Mouse (Mus musculus) heart, postnatal 0 days (tissue): ENCODE results near the gene Cc2d2b. TPM values are rescaled to one million over a fixed set of nuclear protein-coding genes. Genes with fewer than 3 reads are reported as not detected.
A peak's percentile ranks its signal among the peaks of the same experiment; 100 is the strongest.

Experiments
- ATAC-seq: fragments of 200-750 bp; cut with Nextera tagmentation; 2 replicates; pipeline ENCODE4 v1.8.0; 2017; ENCODE audit warnings: low read depth, moderate number of reproducible peaks, moderate library complexity; ENCODE audit not compliant: insufficient read depth
- DNase-seq: peaks from one replicate; pipeline ENCODE4 v3.0.0-alpha.2; 2016; ENCODE audit warnings: low spot score
- H3K27ac ChIP-seq: fragments of 300-500 bp; sonication (generic); 2 replicates; pipeline ENCODE4 v1.5.1; 2014; ENCODE audit warnings: low read depth, mild to moderate bottlenecking
- H3K27me3 ChIP-seq: fragments of 300-500 bp; sonication (generic); 2 replicates; pipeline ENCODE4 v1.6.1; 2014; ENCODE audit warnings: low read length, mixed read lengths; ENCODE audit not compliant: control insufficient read depth, insufficient read depth
- H3K36me3 ChIP-seq: fragments of 300-500 bp; sonication (generic); replicated peaks from 2 replicates; pipeline ENCODE4 v1.6.1; 2014; ENCODE audit warnings: low read length, mixed read lengths; ENCODE audit not compliant: control insufficient read depth, insufficient read depth
- H3K4me1 ChIP-seq: fragments of 300-500 bp; sonication (generic); 2 replicates; pipeline ENCODE4 v1.6.1; 2014; ENCODE audit warnings: antibody characterized with exemption; ENCODE audit not compliant: control insufficient read depth, insufficient read depth
- H3K4me2 ChIP-seq: fragments of 300-500 bp; sonication (generic); 2 replicates; pipeline ENCODE4 v1.6.1; 2014; ENCODE audit warnings: low read depth, mild to moderate bottlenecking, low read length, moderate library complexity
- H3K4me3 ChIP-seq: fragments of 300-500 bp; sonication (generic); 2 replicates; pipeline ENCODE4 v1.5.1; 2014; ENCODE audit warnings: low read depth, low read length
- H3K9ac ChIP-seq: fragments of 300-500 bp; sonication (generic); replicated peaks from 2 replicates; pipeline ENCODE4 v1.6.1; 2014; ENCODE audit warnings: low read depth, low read length, mixed read lengths
- H3K9me3 ChIP-seq: fragments of 300-500 bp; sonication (generic); replicated peaks from 2 replicates; pipeline ENCODE4 v1.6.1; 2016; ENCODE audit warnings: low read length; ENCODE audit not compliant: control insufficient read depth
- CTCF ChIP-seq: IDR thresholded peaks from 2 replicates; pipeline ENCODE4 v1.5.1; 2016; ENCODE audit warnings: antibody characterized with exemption, control low read depth, low read depth
- EP300 ChIP-seq: IDR thresholded peaks from 2 replicates; pipeline ENCODE4 v1.6.1; 2016; ENCODE audit warnings: antibody characterized with exemption, low read depth
- WGBS: fragments of 180-500 bp; shearing (Covaris S2); extraction: QIAGEN DNeasy Blood & Tissue Kit; methylation state at CpG from one replicate; pipeline ENCODE4 v1.1.7; 2014; 5-methylcytosine and 5-hydroxymethylcytosine counted together
- polyA plus RNA-seq: library from polyadenylated mRNA; unstranded; fragments of >200 nt; fragmentation: Nextera tagmentation; extraction: Ambion mirVana; gene quantifications from 2 replicates; pipeline ENCODE4 v1.2.1, GENCODE M21; 2015
- total RNA-seq: library from RNA; depleted of rRNA; stranded (reverse); fragments of >200 nt; gene quantifications from 2 replicates; pipeline ENCODE4 v1.2.3, GENCODE M21; 2014; ENCODE audit warnings: low replicate concordance; rRNA removed

Gene Cc2d2b
- total RNA-seq: not detected in 2 replicates
- 0.05 TPM in 1 of 2 replicates, not detected in the other for polyA plus RNA-seq

DNA sequence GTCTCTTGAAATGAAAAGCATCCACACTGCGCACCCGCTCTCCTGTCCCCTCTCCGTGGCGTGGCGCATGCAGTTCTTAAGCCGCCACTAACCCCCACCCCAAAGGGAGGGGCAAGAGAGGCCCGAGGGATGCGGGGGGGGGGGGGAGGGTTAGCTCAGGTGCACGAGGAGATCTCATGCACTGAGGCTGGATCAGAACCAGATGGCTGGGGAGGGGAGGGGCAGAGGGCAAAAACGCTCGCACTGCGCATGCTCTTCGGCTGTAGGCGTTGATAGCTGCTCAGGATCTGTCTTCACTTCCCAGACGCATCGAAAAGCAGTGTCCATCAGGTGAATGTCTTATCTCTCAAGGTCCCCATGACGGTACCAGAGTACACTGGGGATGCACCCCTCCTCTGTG, at the start of gene Cc2d2b:
Cc2d2b (plus strand) TSS at position 195 of the 400 bp plus-strand sequence.
- no peaks in the 10 kb centered on the region for H3K4me1 ChIP-seq
- ATAC-seq (no peak), DNase-seq (no peak)
- H3K27ac ChIP-seq: no peak within 1 kb of the TSS
- WGBS: 54% methylated on average over 15 of the region's 17 CpGs
- H3K9me3 ChIP-seq: no peaks in the 10 kb centered on the region
- TF ChIP-seq CTCF (no peak), EP300 (no peak)
- H3K27me3 ChIP-seq: no peaks in the 10 kb centered on the region
- H3K4me2 ChIP-seq: peak within 1 kb of the TSS; percentile 19; the same call in 1 of the 2 replicates
- H3K36me3 ChIP-seq: no peaks in the 10 kb centered on the region
- H3K9ac ChIP-seq: no peak within 1 kb of the TSS
- H3K4me3 ChIP-seq: no peak within 1 kb of the TSS

- Histone ChIP-seq H3K9me3 (no peaks in the 10 kb centered on the region), H3K9ac (no peak overlapping the region), H3K4me2 (no peak overlapping the region), H3K36me3 (no peaks in the 10 kb centered on the region), H3K27ac (no peak overlapping the region), H3K27me3 (no peaks in the 10 kb centered on the region), H3K4me3 (no peak overlapping the region), H3K4me1 (no peaks in the 10 kb centered on the region)
- 80% methylated on average over 5 of the region's 5 CpGs for WGBS
- TF ChIP-seq EP300: no peak
- TF ChIP-seq CTCF: no peak
- ATAC-seq (no peak), DNase-seq (no peak)
Observed at GRCm38 (mm10) chr19:40699816-40700215, 48.7 kb upstream of the Cc2d2b start.

GRCm38 (mm10) chr19:40702406-40702805, 46.1 kb upstream of the Cc2d2b start:
- WGBS: 53% methylated on average over 4 of the region's 4 CpGs
- H3K4me3 ChIP-seq: no peak overlapping the region
- no peak overlapping the region for H3K9ac ChIP-seq
- no peaks in the 10 kb centered on the region for H3K27me3 ChIP-seq
- peak; percentile 39 for DNase-seq
- H3K27ac ChIP-seq: peak overlapping the region; percentile 48; the same call in 1 of the 2 replicates
- H3K4me1 ChIP-seq: no peaks in the 10 kb centered on the region
- H3K4me2 ChIP-seq: no peak overlapping the region
- no peaks in the 10 kb centered on the region for H3K36me3 ChIP-seq
- H3K9me3 ChIP-seq: no peaks in the 10 kb centered on the region
- peak; percentile 56; the same call in 1 of the 2 replicates for ATAC-seq
- TF ChIP-seq EP300: no peak
- TF ChIP-seq CTCF: no peak

- ATAC-seq (no peak), DNase-seq (no peak)
- WGBS: 79% methylated on average over 15 of the region's 16 CpGs
- H3K4me1 ChIP-seq: peaks cover 8% of the 10 kb centered on the region; the same call in 1 of the 2 replicates
- H3K4me2 ChIP-seq: no peak overlapping the region
- H3K9me3 ChIP-seq: no peaks in the 10 kb centered on the region
- no peaks in the 10 kb centered on the region for H3K36me3 ChIP-seq
- H3K9ac ChIP-seq: no peak overlapping the region
- no peak overlapping the region for H3K4me3 ChIP-seq
- no peak for TF ChIP-seq EP300
- TF ChIP-seq CTCF: no peak
- H3K27me3 ChIP-seq: no peaks in the 10 kb centered on the region
- H3K27ac ChIP-seq: no peak overlapping the region
Observed at GRCm38 (mm10) chr19:40712889-40713628, 35.5 kb upstream of the Cc2d2b start.

- Histone ChIP-seq H3K9ac (no peak overlapping the region), H3K27me3 (no peaks in the 10 kb centered on the region), H3K4me1 (peaks cover 8% of the 10 kb centered on the region; the same call in 1 of the 2 replicates), H3K27ac (no peak overlapping the region), H3K4me3 (no peak overlapping the region), H3K36me3 (no peaks in the 10 kb centered on the region), H3K4me2 (no peak overlapping the region), H3K9me3 (no peaks in the 10 kb centered on the region)
- no peak for DNase-seq
- TF ChIP-seq CTCF (no peak), EP300 (no peak)
- no peak for ATAC-seq
- WGBS: 79% methylated on average over 5 of the region's 5 CpGs
Observed at GRCm38 (mm10) chr19:40714700-40715099, 33.9 kb upstream of the Cc2d2b start.

DNA sequence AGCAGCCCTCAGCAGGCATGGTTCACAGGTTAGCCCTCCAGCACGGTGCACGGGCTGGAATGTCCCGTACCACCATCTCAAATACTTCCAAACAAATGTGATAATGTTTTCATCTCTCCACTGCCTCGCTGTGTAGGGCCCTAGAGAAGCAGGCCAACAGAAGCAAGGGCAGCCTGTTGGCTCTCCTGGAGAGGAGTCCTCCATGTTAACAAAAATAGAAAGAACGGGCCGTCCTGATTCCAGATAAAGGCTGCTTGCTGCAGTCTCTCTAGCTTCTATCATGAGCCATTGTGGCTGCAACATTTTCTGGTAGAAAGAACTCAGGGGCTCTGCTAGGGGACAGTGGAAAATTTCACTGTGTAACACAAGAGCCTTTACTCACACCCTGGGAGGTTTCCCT, 31.6 kb upstream of the Cc2d2b start:
- peak overlapping the region; percentile 17 for H3K27ac ChIP-seq
- no peaks in the 10 kb centered on the region for H3K36me3 ChIP-seq
- H3K4me1 ChIP-seq: peaks cover 8% of the 10 kb centered on the region; the same call in 1 of the 2 replicates
- 29% methylated on average over 6 of the region's 6 CpGs for WGBS
- H3K9ac ChIP-seq: no peak overlapping the region
- DNase-seq (no peak), ATAC-seq (peak; percentile 44)
- H3K4me3 ChIP-seq: no peak overlapping the region
- H3K4me2 ChIP-seq: no peak overlapping the region
- H3K27me3 ChIP-seq: no peaks in the 10 kb centered on the region
- TF ChIP-seq CTCF (no peak), EP300 (no peak)
- no peaks in the 10 kb centered on the region for H3K9me3 ChIP-seq
